Mouse (Mus musculus): Measurements from ENCODE around the gene Snapc3. TPM values are rescaled to one million over a fixed set of nuclear protein-coding genes. Genes with fewer than 3 reads are reported as not detected.
"Not testable (repeated sequence)": the region's sequence is repeated elsewhere in the genome, so short reads cannot be mapped to it uniquely, and the experiment has no call there.

The Snapc3 gene
- polyA plus RNA-seq, 1 experiment, result 31.8 TPM

- Histone ChIP-seq H3K4me1 (ENCODE audit: control insufficient read depth, insufficient read depth, low read length) (no peaks in the 10 kb centered on the region), H3K27ac (ENCODE audit: insufficient read depth, low read length) (no peak overlapping the region), H3K4me3 (ENCODE audit: insufficient read depth, low read length) (no peak overlapping the region)
- TF ChIP-seq POLR2A (IDR thresholded peaks at IDR 0.05; ENCODE audit: extremely low read depth, insufficient read depth, low read length) (no peak), CTCF (IDR thresholded peaks at IDR 0.05; ENCODE audit: extremely low read depth, insufficient read depth, low read length) (no peak)
Measured at GRCm38 (mm10) chr4:83509600-83509999, 92.1 kb downstream of the Snapc3 start.

- no peaks in the 10 kb centered on the region for H3K4me1 ChIP-seq (ENCODE audit: control insufficient read depth, insufficient read depth, low read length)
- no peak overlapping the region for H3K4me3 ChIP-seq (ENCODE audit: insufficient read depth, low read length)
- H3K27ac ChIP-seq (ENCODE audit: insufficient read depth, low read length), result no peak overlapping the region
- TF ChIP-seq POLR2A (IDR thresholded peaks at IDR 0.05; ENCODE audit: extremely low read depth, insufficient read depth, low read length) (no peak), CTCF (IDR thresholded peaks at IDR 0.05; ENCODE audit: extremely low read depth, insufficient read depth, low read length) (no peak)
Measured at GRCm38 (mm10) chr4:83511083-83511482, 93.6 kb downstream of the Snapc3 start.

- Histone ChIP-seq H3K27ac (ENCODE audit: insufficient read depth, low read length) (no peak overlapping the region), H3K4me1 (ENCODE audit: control insufficient read depth, insufficient read depth, low read length) (no peaks in the 10 kb centered on the region)
- TF ChIP-seq POLR2A (IDR thresholded peaks at IDR 0.05; ENCODE audit: extremely low read depth, insufficient read depth, low read length) (no peak), CTCF (IDR thresholded peaks at IDR 0.05; ENCODE audit: extremely low read depth, insufficient read depth, low read length) (no peak)
Measured at GRCm38 (mm10) chr4:83512217-83512616, 94.7 kb downstream of the Snapc3 start.

DNA sequence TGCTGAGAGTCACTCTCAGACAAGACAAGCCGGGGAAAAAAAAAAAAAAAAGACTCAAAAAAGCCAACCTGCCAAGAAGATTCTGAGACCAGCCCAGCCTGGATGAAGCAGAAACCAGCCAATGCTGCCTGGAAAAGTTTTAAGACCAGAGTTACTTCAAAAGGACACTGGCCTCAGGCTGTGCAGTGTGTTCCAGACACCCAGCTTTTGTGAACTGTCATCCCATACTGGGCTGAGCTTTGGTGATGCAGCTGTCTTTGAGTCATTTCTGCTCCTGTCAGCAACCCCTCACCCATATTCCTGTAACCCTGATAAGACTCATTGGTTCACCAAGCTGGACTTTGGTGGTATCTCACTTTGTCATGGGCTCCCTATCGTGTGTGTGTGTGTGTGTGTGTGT lies 95.1 kb downstream of the Snapc3 start:
- TF ChIP-seq POLR2A (IDR thresholded peaks at IDR 0.05; ENCODE audit: extremely low read depth, insufficient read depth, low read length), result no peak
- TF ChIP-seq CTCF (IDR thresholded peaks at IDR 0.05; ENCODE audit: extremely low read depth, insufficient read depth, low read length), result no peak
- Histone ChIP-seq H3K4me3 (ENCODE audit: insufficient read depth, low read length) (no peak overlapping the region), H3K27ac (ENCODE audit: insufficient read depth, low read length) (no peak overlapping the region), H3K4me1 (ENCODE audit: control insufficient read depth, insufficient read depth, low read length) (no peaks in the 10 kb centered on the region)

More at GRCm38 (mm10) chr4:83512217-83512616, 94.7 kb downstream of the Snapc3 start:
- no peak overlapping the region for H3K4me3 ChIP-seq (ENCODE audit: insufficient read depth, low read length)

GRCm38 (mm10) chr4:83514183-83514582 lies 96.7 kb downstream of the Snapc3 start:
- Histone ChIP-seq H3K4me1 (ENCODE audit: control insufficient read depth, insufficient read depth, low read length) (no peaks in the 10 kb centered on the region), H3K4me3 (ENCODE audit: insufficient read depth, low read length) (no peak overlapping the region), H3K27ac (ENCODE audit: insufficient read depth, low read length) (no peak overlapping the region)
- TF ChIP-seq POLR2A (IDR thresholded peaks at IDR 0.05; ENCODE audit: extremely low read depth, insufficient read depth, low read length), result no peak

GRCm38 (mm10) chr4:83514976-83515669 lies 97.6 kb downstream of the Snapc3 start:
- H3K4me3 ChIP-seq (ENCODE audit: insufficient read depth, low read length), result no peak overlapping the region
- H3K4me1 ChIP-seq (ENCODE audit: control insufficient read depth, insufficient read depth, low read length), result no peaks in the 10 kb centered on the region
- TF ChIP-seq POLR2A (IDR thresholded peaks at IDR 0.05; ENCODE audit: extremely low read depth, insufficient read depth, low read length) (no peak), CTCF (IDR thresholded peaks at IDR 0.05; ENCODE audit: extremely low read depth, insufficient read depth, low read length) (peak; percentile 52)
- H3K27ac ChIP-seq (ENCODE audit: insufficient read depth, low read length), result no peak overlapping the region

- not testable (repeated sequence) for H3K4me3 ChIP-seq (ENCODE audit: insufficient read depth, low read length); H3K4me1 ChIP-seq (ENCODE audit: control insufficient read depth, insufficient read depth, low read length); H3K27ac ChIP-seq (ENCODE audit: insufficient read depth, low read length)
Measured at GRCm38 (mm10) chr4:83516144-83516543, 98.6 kb downstream of the Snapc3 start.

Other genes with a start within 250 kb of the Snapc3 start
- 19.6 and 20.8 TPM in 2 replicates for gene Ttc39b, start 93.5 kb upstream of the Snapc3 start, polyA plus RNA-seq (2012; rRNA removed)
- gene Psip1, start 68.7 kb downstream of the Snapc3 start, polyA plus RNA-seq (2012; rRNA removed), result 179 and 187 TPM in 2 replicates
- 4.1 and 4.2 TPM in 2 replicates for gene Ccdc171, start 107.8 kb downstream of the Snapc3 start, polyA plus RNA-seq (2012; rRNA removed)